Mouse (Mus musculus) cerebellum, postnatal 10 days (tissue): ENCODE results near the gene Ankfn1.
A peak's percentile ranks its signal among the peaks of the same experiment; 100 is the strongest.

Source experiments
- DNase-seq, 2 experiments: peaks; one replicate each; pipeline ENCODE4 v3.0.0; 2021; ENCODE audit warnings: mixed read lengths in 2 of 2

Ankfn1 gene

DNA sequence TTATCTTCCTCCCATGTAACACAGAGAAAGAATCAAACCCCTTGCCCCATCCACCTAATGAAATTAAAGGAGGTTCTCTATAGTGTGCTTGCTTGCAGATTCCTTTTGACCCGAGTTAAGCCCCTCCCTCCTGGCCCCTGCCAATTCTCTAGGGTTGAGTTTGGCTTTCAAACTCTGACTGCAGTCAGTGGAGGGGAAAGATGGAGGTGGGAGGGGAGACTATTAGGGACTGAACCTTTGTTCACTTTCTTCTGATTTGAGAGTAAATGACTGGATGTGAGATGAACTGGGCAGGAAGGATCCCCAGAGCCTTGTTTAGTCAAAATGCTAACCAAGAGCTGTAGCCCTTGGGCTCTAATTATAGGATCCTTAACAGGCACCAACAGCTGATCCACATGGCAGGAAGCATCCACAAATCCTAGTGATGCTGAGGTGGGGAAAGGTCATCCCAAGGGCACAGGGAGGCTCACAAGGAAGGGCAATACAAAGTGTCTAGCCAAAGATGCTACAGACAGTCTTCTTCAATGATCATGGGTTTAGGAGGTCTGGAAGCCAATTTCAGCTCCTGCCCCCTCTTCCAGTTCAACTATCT is 103.4 kb downstream of the Ankfn1 start:
- no peak for DNase-seq

GRCm38 (mm10) chr11:89672510-89673085 is 104.9 kb downstream of the Ankfn1 start:
- DNase-seq: no peak

- no peak for DNase-seq
Measured at GRCm38 (mm10) chr11:89665170-89665880, 112.1 kb downstream of the Ankfn1 start.

DNA sequence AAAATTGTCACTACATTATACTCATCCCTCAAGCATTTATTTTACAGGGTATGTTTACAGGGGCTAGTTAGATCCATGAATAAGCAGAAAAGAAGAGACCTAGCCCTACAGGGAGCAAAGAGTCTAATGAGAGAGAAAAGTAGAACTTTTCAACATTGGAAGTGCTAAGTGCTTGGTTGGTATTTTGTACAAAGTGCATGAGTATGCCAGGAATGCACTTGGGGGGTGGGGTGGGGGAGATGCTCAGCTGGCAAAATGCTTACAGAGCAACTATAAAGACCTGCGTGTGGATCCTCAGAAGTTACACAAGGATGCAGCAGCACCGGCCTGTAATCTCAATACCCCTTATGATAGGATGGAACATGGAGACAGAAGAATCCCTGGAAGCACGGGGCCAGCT is 118.4 kb downstream of the Ankfn1 start:
- no peak for DNase-seq

DNA sequence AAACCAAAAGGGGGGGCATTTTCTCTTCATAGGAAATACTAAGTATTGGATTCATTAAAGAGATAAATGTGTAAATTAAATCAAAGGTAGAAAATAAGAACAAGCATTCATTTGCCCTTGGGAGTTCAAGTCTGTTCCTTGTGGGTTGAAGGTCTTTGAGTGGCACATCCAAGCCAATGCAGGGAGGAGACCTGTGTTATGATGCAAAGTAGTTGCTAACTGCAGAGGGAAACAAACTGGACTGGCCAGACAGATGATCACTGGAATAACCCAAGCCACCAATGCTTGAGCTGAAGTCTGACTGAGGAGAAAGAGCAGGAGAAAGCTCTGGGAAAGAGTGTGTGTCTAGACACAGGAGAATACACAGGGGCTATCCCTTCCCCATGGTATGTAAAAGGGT is 120.9 kb downstream of the Ankfn1 start:
- no peak for DNase-seq

DNA sequence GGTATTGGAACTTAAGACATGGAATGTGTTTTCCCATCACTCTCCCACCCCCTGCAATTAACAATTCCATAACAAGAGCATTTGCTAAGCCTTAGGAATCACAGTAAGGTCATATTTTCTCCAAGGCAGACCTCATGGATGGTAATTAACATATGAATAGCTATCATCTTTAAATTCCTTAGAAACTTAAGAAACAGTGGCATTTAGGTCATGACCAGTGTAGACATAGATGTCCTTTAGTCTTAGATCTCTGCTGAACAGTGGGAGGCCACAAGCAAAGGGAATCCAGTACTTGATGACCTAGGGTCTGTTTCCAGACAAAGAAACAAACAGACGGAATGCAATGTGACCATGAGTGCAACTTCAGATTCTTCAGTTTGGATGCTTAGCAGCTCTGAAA is 141.7 kb downstream of the Ankfn1 start:
- no peak for DNase-seq

GRCm38 (mm10) chr11:89631315-89631714 is 146.1 kb downstream of the Ankfn1 start:
- no peak for DNase-seq

DNA sequence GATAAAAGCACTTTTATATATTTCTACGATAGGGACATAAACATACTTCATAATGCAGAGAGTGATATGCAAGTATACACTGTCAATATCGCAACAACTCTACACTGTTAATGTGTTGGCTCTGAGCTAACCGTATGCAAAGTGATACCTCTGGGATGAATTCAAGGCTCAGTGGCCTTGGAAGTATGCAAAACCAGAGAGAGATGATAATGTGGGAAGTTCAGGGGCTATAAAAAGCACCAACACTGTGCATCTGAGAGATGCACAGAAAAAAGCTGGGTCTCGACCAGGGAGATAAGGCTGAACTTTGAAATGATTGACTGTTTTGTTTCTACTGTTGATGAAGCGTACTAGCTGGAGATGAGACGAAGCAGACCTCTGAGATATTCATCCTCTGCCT is 148.9 kb downstream of the Ankfn1 start:
- no peak for DNase-seq

- DNase-seq: no peak
Measured at GRCm38 (mm10) chr11:89627232-89627631, 150.2 kb downstream of the Ankfn1 start.

DNA sequence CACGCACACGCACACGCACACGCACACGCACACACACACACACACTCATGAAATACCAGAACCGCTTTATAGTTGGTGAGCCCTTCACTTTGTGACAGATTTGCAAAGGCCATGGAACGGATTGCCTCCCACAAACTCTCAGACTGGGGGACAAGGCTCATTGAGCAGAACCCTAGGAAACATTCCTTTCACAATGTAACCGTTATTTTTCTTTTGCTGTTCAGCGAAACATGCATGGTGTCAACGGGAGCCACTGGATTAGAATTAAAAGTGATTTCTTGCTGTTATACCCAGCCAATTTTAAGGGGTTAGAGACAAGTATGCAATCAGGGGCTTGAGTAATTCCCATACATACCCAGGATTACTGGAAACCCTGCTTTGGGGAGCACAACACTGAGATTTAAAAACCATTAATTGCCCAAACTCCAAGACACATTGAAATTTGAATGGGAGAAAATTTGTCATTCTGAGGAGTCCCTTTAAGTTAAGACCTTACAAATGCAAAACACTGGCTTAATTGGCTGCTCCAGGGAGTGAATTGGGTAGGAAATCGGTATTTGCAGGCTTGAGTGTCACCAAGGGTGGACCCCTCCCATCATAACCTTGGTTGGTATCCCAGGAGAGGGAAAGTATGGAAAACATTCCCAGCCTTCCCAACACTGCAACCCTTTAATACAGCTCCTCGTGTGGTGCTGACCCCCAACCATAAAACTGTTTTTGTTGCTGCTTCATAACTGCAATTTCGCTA is 153.6 kb downstream of the Ankfn1 start:
- no peak for DNase-seq

DNA sequence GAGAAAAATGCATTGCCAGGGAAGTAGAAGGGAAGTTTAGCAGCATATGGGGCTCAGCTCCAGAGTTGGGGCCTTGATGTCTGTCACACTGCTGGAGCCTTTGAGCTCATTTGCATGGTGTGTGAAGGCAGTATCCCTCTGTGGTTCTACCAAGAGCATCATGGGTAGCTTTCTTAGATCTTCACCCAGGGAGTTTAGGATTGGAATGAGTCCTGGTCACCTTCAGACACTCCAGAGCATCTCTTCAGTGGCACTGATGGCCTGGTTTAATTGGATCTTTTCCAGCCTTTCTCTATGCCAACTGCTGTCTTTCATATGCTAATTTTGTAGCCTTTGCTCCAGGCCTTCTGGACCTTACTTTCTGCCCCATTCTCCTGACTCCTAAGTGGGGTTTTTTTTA is 157.5 kb downstream of the Ankfn1 start:
- DNase-seq: peak; percentile 48 to 58

- no peak for DNase-seq
Measured at GRCm38 (mm10) chr11:89615806-89616205, 161.6 kb downstream of the Ankfn1 start.

GRCm38 (mm10) chr11:89611596-89611995 is 165.9 kb downstream of the Ankfn1 start:
- no peak for DNase-seq

GRCm38 (mm10) chr11:89608071-89608470 is 169.4 kb downstream of the Ankfn1 start:
- no peak for DNase-seq

GRCm38 (mm10) chr11:89607270-89607669 is 170.2 kb downstream of the Ankfn1 start:
- no peak for DNase-seq

DNA sequence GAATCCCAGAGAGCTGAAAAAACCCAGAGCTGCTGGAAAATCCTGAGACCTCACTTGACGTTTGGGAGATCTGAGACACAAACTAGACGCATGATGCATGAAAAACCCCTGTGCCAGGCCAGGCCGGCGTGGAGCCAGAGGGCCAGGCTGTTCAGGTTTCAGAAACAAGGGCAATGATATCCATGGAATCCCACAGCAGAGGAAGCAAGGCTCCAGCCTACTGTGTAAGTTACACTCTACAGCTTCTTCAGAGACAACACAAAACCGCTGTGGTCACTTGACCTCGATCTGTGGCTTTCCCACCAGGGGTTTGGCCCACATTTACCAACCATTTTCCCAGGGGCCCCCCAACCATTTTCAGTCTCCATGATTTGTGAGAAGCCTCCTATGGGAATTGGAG is 171.1 kb downstream of the Ankfn1 start:
- peak; percentile 83 to 85 for DNase-seq

DNA sequence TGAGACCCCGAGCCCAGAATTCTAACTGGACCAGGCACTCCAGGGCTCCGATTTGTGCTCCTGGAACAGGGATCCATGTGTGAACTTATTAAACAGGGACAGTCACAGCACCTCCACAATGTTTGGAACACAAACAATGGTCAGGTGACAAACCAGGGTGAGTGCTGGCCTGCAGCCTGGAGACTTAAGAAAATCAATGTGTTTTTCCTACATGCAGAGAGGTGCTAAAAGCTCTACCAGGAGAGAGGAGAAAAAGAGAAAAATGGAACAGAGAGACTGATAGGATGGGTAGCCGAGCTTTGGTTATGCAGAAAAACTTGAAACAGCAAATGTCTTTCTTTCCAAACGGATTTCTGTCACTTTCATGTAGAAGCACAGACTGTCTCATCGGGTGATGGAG is 174.5 kb downstream of the Ankfn1 start:
- no peak for DNase-seq

DNA sequence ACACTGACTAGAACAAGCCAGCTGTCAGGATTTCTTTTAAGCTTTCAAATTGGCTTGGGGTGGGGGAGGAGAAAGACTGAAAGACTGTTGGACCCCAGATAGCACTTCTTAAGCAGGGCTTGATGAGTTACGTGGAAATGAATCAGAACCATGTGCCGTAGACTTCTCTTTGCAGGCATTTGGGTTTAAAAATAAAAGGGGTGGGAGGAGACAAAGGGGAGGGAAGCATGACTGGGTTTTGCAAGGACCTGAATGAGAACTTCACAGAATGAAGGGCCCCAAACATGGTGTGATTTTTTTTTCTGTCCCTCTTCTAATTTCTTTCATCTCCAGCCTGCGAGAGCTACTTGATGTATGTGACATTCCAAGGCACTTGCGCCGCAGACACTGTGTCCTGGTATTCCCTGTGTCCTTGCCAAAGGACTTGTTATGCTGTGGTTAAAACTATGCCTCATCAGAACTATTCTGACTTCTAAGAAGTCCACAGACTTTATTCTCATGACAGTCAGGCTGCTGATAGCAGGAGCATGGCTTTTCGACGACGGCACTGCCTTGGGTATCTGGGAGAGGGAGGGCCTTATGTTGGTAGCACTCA is 176.4 kb downstream of the Ankfn1 start:
- no peak for DNase-seq

- DNase-seq: no peak
Measured at GRCm38 (mm10) chr11:89590273-89590874, 187.1 kb downstream of the Ankfn1 start.

DNA sequence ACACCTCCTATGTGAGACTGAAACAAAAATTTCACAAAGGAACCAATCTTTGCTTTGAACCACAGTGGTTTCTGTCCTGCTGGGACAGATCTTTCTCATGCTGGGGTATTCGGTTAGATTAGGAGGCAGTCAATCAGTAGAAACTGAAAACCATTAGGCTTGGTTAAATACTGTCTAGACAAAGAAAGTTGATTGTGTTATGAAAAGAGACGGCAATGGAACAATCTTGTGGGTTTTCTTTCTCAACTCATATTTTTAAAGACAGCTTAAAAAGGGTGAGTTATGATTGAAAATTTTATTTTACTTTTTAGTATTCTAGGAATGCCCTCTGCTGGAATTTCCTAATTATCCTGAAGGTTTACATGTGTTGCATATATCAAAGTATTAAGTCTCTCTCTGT is 191.1 kb downstream of the Ankfn1 start:
- DNase-seq: no peak

GRCm38 (mm10) chr11:89579826-89580225 is 197.6 kb downstream of the Ankfn1 start:
- DNase-seq: no peak

GRCm38 (mm10) chr11:89579111-89579510 is 198.3 kb downstream of the Ankfn1 start:
- DNase-seq: no peak
